Mouse (Mus musculus) myocyte (in vitro differentiated cells): ENCODE measurements around the gene Limd1.

Source experiments
- CEBPB ChIP-seq: IDR thresholded peaks from 2 replicates; pipeline ENCODE4 v1.6.1; 2011; ENCODE audit warnings: mild to moderate bottlenecking, moderate library complexity; ENCODE audit not compliant: poor library complexity, insufficient read depth, severe bottlenecking
- MAX ChIP-seq: IDR thresholded peaks from one replicate; pipeline ENCODE4 v1.6.1; 2011; ENCODE audit warnings: low read depth, mild to moderate bottlenecking, control low read depth
- MYOG ChIP-seq, 3 experiments: IDR thresholded peaks; one replicate each; pipeline ENCODE4 v1.6.1; 2011; ENCODE audit warnings: control low read depth in 2 of 3, low read depth in 2 of 3, mild to moderate bottlenecking in 2 of 3; ENCODE audit not compliant: insufficient read length in 2 of 3, control insufficient read depth in 1 of 3, insufficient read depth in 1 of 3
- POLR2A ChIP-seq: IDR thresholded peaks from one replicate; pipeline ENCODE4 v1.6.1; 2011; ENCODE audit warnings: low read depth, mild to moderate bottlenecking, control low read depth, moderate library complexity; ENCODE audit not compliant: insufficient read length
- POLR2AphosphoS2 ChIP-seq: IDR thresholded peaks from one replicate; pipeline ENCODE4 v1.6.1; 2011; ENCODE audit warnings: low read depth, control low read depth; ENCODE audit not compliant: insufficient read length
- TCF12 ChIP-seq: IDR thresholded peaks from one replicate; pipeline ENCODE4 v1.6.1; 2011; ENCODE audit warnings: mild to moderate bottlenecking, control low read depth; ENCODE audit not compliant: poor library complexity, insufficient read depth, severe bottlenecking
- USF1 ChIP-seq: IDR thresholded peaks from one replicate; pipeline ENCODE4 v1.6.1; 2011; ENCODE audit warnings: low read depth, mild to moderate bottlenecking, control low read depth, moderate library complexity

DNA sequence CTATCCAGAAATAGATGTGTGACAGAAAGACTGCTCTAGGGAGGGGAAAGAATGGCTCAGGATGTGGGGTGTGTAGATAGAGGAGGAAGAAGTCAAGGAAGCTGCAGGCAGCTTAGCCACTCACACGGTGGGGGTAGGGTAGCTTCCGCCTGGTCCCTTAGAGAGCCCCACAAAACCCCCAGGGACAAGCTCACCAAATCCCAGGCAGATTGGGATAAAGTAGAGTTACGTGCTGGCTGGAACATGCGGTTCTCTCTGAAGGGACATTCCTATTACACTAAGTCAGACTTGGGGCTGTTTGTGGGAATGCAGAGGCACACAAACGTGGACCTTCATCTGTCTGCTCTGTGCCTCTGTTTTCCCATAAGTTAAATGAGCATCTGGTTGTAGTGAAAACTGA is 12.4 kb downstream of the Limd1 start:
- TF ChIP-seq POLR2AphosphoS2 (no peak), CEBPB (no peak), POLR2A (no peak), MAX (no peak), USF1 (no peak), MYOG (IDR thresholded peaks at IDR 0.05; ENCODE audit: control insufficient read depth in 1 of 3, insufficient read depth in 1 of 3, insufficient read length in 2 of 3, low read depth in 2 of 3) (no peak), TCF12 (no peak)
